Mouse (Mus musculus): ENCODE results near the gene Tekt4.

The Tekt4 gene

GRCm38 (mm10) chr17:25454272-25454671, at the start of gene Tekt4:
Gene Tekt4 (plus strand): TSS chr17:25454615.
- DNase-seq, result no peak

- no peak for DNase-seq
Observed at GRCm38 (mm10) chr17:25405224-25405895, 49.1 kb upstream of the Tekt4 start.

- no peak for DNase-seq
Observed at GRCm38 (mm10) chr17:25406011-25406441, 48.4 kb upstream of the Tekt4 start.

- DNase-seq, result no peak
Observed at GRCm38 (mm10) chr17:25407352-25407751, 47.1 kb upstream of the Tekt4 start.

- DNase-seq, result no peak
Observed at GRCm38 (mm10) chr17:25408302-25408999, 46.0 kb upstream of the Tekt4 start.

- no peak for DNase-seq
Observed at GRCm38 (mm10) chr17:25409621-25410020, 44.8 kb upstream of the Tekt4 start.

GRCm38 (mm10) chr17:25410180-25410579, 44.2 kb upstream of the Tekt4 start:
- DNase-seq, result no peak

GRCm38 (mm10) chr17:25410786-25411185, 43.6 kb upstream of the Tekt4 start:
- peak in 1 of 2 experiments; percentile 18 for DNase-seq

GRCm38 (mm10) chr17:25411251-25411650, 43.2 kb upstream of the Tekt4 start:
- no peak for DNase-seq

- peak; percentile 78 to 82 for DNase-seq
Observed at GRCm38 (mm10) chr17:25414209-25414608, 40.2 kb upstream of the Tekt4 start.

- DNase-seq, result no peak
Observed at GRCm38 (mm10) chr17:25414917-25415316, 39.5 kb upstream of the Tekt4 start.

GRCm38 (mm10) chr17:25415421-25415913, 38.9 kb upstream of the Tekt4 start:
- DNase-seq, result no peak

- no peak for DNase-seq
Observed at GRCm38 (mm10) chr17:25416219-25416618, 38.2 kb upstream of the Tekt4 start.

- no peak for DNase-seq
Observed at GRCm38 (mm10) chr17:25417990-25418389, 36.4 kb upstream of the Tekt4 start.

- DNase-seq, result no peak
Observed at GRCm38 (mm10) chr17:25418926-25419325, 35.5 kb upstream of the Tekt4 start.

GRCm38 (mm10) chr17:25420998-25421397, 33.4 kb upstream of the Tekt4 start:
- DNase-seq, result no peak

- DNase-seq, result no peak
Observed at GRCm38 (mm10) chr17:25424526-25425080, 29.8 kb upstream of the Tekt4 start.

GRCm38 (mm10) chr17:25425996-25426395, 28.4 kb upstream of the Tekt4 start:
- no peak for DNase-seq

GRCm38 (mm10) chr17:25427441-25427840, 27.0 kb upstream of the Tekt4 start:
- DNase-seq, result peak in 1 of 2 experiments; percentile 38

GRCm38 (mm10) chr17:25429240-25429639, 25.2 kb upstream of the Tekt4 start:
- no peak for DNase-seq

GRCm38 (mm10) chr17:25429886-25430285, 24.5 kb upstream of the Tekt4 start:
- DNase-seq, result no peak

GRCm38 (mm10) chr17:25430534-25430933, 23.9 kb upstream of the Tekt4 start:
- DNase-seq, result no peak

GRCm38 (mm10) chr17:25432433-25433181, 21.8 kb upstream of the Tekt4 start:
- peak in 1 of 2 experiments; percentile 28 for DNase-seq

Data from kidney, postnatal 36 days (tissue).